Mouse (Mus musculus): ENCODE measurements around the gene Gm45716. TPM values are rescaled to one million over a fixed set of nuclear protein-coding genes. Genes with fewer than 3 reads are reported as not detected.
A peak's percentile ranks its signal among the peaks of the same experiment; 100 is the strongest.

Gm45716 gene
- polyA plus RNA-seq, 1 experiment from 2014 or later: 56.4 TPM

DNA sequence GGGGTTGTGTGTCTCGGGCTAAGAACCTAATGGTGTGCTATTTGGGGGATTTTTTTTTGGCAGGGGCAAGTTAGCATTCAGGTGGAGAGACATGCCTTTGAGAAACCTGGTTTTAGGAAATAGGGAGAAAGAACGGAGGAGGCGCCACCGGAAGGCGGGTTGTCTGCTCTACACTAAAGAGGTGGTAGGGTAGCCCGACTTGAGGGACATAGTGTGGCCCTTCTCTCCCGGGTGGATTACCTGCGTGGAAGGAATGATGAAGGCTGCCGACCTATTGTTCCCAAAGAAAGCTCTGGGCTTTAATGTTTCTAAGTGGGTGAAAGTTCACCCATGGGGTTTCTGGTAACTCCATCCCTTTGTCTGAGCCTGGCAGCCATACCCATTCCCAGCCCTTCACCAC is 62.7 kb downstream of the Gm45716 start:
- H3K9me3 ChIP-seq (ENCODE audit: control insufficient read depth, low read length): no peaks in the 10 kb centered on the region
- peak overlapping the region; percentile 88 to 93 for H3K27ac ChIP-seq (replicated peaks in 1 of 2; ENCODE audit: control insufficient read depth in 1 of 2, insufficient read depth in 1 of 2, low read depth in 2 of 2, low read length in 2 of 2)
- H3K27me3 ChIP-seq (ENCODE audit: control insufficient read depth, insufficient read depth, low read length): no peaks in the 10 kb centered on the region
- H3K4me2 ChIP-seq (ENCODE audit: low read length): peak overlapping the region; percentile 78
- peak overlapping the region; percentile 92 to 96 for H3K4me3 ChIP-seq (ENCODE audit: control insufficient read depth in 1 of 2, insufficient read depth in 1 of 2, low read depth in 1 of 2, low read length in 2 of 2)
- no peaks in the 10 kb centered on the region for H3K36me3 ChIP-seq (ENCODE audit: control insufficient read depth, insufficient read depth, low read length)
- WGBS: under 1% methylated on average over 9 of the region's 9 CpGs
- H3K9ac ChIP-seq (ENCODE audit: low read length): peak overlapping the region; percentile 98
- peaks cover 10 to 39% of the 10 kb centered on the region in 2 experiments for H3K4me1 ChIP-seq (ENCODE audit: control insufficient read depth in 2 of 2, insufficient read depth in 2 of 2, low read length in 2 of 2)
- no peak for ATAC-seq (ENCODE audit: insufficient number of reproducible peaks, insufficient read depth, low FRiP score, low read depth)

DNA sequence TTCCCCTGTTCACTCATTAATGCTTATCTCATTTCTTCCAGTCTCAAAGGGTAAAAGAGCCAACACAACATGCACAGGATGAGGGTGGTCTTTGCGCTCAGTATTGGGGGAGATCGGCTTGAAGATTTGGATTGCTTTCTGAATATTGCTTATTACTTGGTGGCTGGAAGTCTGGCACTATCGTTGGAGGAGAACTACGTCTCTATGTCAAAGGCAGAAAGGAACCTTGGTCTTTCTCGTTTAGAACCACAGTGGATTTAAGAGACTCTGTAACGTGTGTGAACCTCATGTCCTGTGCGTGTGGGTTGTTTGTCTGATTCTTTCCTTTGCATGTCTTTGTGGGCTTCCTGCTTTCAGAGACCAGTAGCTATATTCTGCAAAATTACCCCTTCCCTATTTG is 63.2 kb downstream of the Gm45716 start:
- peak overlapping the region; percentile 78 for H3K4me2 ChIP-seq (ENCODE audit: low read length)
- no peak for ATAC-seq (ENCODE audit: insufficient number of reproducible peaks, insufficient read depth, low FRiP score, low read depth)
- H3K9ac ChIP-seq (ENCODE audit: low read length): peak overlapping the region; percentile 98
- H3K27me3 ChIP-seq (ENCODE audit: control insufficient read depth, insufficient read depth, low read length): no peaks in the 10 kb centered on the region
- peak overlapping the region; percentile 92 to 96; a peak in 3 of 4 replicates for H3K4me3 ChIP-seq (ENCODE audit: control insufficient read depth in 1 of 2, insufficient read depth in 1 of 2, low read depth in 1 of 2, low read length in 2 of 2)
- H3K36me3 ChIP-seq (ENCODE audit: control insufficient read depth, insufficient read depth, low read length): no peaks in the 10 kb centered on the region
- 22% methylated on average over 7 of the region's 7 CpGs for WGBS
- H3K9me3 ChIP-seq (ENCODE audit: control insufficient read depth, low read length): no peaks in the 10 kb centered on the region
- H3K4me1 ChIP-seq (ENCODE audit: control insufficient read depth in 2 of 2, insufficient read depth in 2 of 2, low read length in 2 of 2): peaks cover 11 to 40% of the 10 kb centered on the region in 2 experiments
- peak overlapping the region; percentile 88 to 93 for H3K27ac ChIP-seq (replicated peaks in 1 of 2; ENCODE audit: control insufficient read depth in 1 of 2, insufficient read depth in 1 of 2, low read depth in 2 of 2, low read length in 2 of 2)

DNA sequence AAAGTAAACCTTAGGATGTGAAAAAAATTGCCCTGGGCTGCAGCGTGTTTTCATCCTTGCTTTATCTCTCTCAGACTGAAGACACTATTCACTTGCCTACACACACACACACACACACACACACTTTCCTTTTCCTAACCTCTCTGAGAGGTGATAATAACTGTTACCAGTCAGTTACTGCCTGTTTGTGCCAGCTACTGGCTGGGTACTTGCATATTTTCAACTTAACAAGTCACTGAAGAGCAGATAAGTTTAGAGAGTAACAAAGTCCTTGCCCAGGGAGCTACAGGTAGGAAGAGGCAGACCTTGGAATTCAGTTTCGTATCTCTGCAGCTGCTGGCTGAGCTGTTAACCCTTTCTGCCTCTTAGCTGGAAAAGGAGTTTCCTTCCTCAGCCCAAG is 64.4 kb downstream of the Gm45716 start:
- peak overlapping the region; percentile 98 for H3K9ac ChIP-seq (ENCODE audit: low read length)
- peak overlapping the region; percentile 15 to 92 for H3K4me3 ChIP-seq (ENCODE audit: control insufficient read depth in 1 of 2, insufficient read depth in 1 of 2, low read depth in 1 of 2, low read length in 2 of 2)

DNA sequence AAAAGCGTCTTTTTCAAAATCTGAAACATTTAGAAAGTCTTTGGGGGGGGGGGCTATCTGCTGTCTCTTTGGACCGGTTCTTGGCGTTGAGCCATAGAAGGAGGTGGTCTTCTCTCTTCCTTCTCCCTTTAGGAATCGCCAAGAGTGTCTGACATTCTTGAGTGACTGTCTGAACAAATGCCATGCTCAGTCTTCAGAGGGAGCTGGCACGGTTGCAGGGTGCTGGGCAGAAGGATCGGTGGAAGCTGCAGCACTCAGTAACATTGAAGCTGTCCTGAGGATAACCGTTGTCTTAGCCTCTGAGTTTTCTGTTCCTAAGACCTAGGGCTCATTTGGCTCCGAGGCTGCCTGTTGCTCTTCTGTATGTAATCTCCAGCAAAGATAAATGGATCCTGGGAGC is 64.9 kb downstream of the Gm45716 start:
- Histone ChIP-seq H3K36me3 (ENCODE audit: control insufficient read depth, insufficient read depth, low read length) (no peaks in the 10 kb centered on the region), H3K4me2 (ENCODE audit: low read length) (peak overlapping the region; percentile 78), H3K4me1 (ENCODE audit: control insufficient read depth in 2 of 2, insufficient read depth in 2 of 2, low read length in 2 of 2) (peaks cover 22 to 56% of the 10 kb centered on the region in 2 experiments), H3K9ac (ENCODE audit: low read length) (peak overlapping the region; percentile 98), H3K4me3 (ENCODE audit: control insufficient read depth in 1 of 2, insufficient read depth in 1 of 2, low read depth in 1 of 2, low read length in 2 of 2) (peak overlapping the region; percentile 13 to 92), H3K9me3 (ENCODE audit: control insufficient read depth, low read length) (no peaks in the 10 kb centered on the region), H3K27ac (replicated peaks in 1 of 2; ENCODE audit: control insufficient read depth in 1 of 2, insufficient read depth in 1 of 2, low read depth in 2 of 2, low read length in 2 of 2) (peak overlapping the region; percentile 68 to 81), H3K27me3 (ENCODE audit: control insufficient read depth, insufficient read depth, low read length) (no peaks in the 10 kb centered on the region)
- WGBS: 25% methylated on average over 8 of the region's 8 CpGs
- ATAC-seq (ENCODE audit: insufficient number of reproducible peaks, insufficient read depth, low FRiP score, low read depth): no peak

More for the DNA sequence above, 64.4 kb downstream of the Gm45716 start:
- ATAC-seq (ENCODE audit: insufficient number of reproducible peaks, insufficient read depth, low FRiP score, low read depth): no peak
- WGBS: 2% methylated on average over 2 of the region's 2 CpGs
- peaks cover 20 to 52% of the 10 kb centered on the region in 2 experiments for H3K4me1 ChIP-seq (ENCODE audit: control insufficient read depth in 2 of 2, insufficient read depth in 2 of 2, low read length in 2 of 2)
- H3K9me3 ChIP-seq (ENCODE audit: control insufficient read depth, low read length): no peaks in the 10 kb centered on the region
- no peaks in the 10 kb centered on the region for H3K36me3 ChIP-seq (ENCODE audit: control insufficient read depth, insufficient read depth, low read length)
- H3K27me3 ChIP-seq (ENCODE audit: control insufficient read depth, insufficient read depth, low read length): no peaks in the 10 kb centered on the region
- peak overlapping the region; percentile 68 to 81 for H3K27ac ChIP-seq (replicated peaks in 1 of 2; ENCODE audit: control insufficient read depth in 1 of 2, insufficient read depth in 1 of 2, low read depth in 2 of 2, low read length in 2 of 2)
- peak overlapping the region; percentile 78 for H3K4me2 ChIP-seq (ENCODE audit: low read length)

DNA sequence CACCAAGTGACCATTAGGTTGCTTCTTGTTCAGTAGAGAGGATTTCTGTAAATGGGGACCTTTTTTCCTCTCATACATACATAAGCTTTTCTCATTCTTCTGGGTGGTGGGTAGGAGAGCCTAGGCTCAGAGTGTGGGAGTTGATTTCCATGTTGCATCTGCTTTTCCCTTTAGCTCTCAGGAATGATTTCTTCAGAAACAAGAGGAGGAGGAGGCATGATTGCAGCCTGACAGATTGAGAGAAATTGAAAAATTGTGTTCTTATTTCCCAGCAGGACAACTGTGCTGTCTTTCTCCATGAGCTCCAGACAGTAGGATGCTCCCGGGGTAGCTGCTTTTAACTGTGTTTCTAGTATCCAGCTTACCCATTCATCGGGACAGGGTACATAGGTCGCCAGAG is 67.1 kb downstream of the Gm45716 start:
- H3K27ac ChIP-seq (replicated peaks in 1 of 2; ENCODE audit: control insufficient read depth in 1 of 2, insufficient read depth in 1 of 2, low read depth in 2 of 2, low read length in 2 of 2): peak overlapping the region; percentile 72 to 97
- ATAC-seq (ENCODE audit: insufficient number of reproducible peaks, insufficient read depth, low FRiP score, low read depth): no peak
- peaks cover 25 to 73% of the 10 kb centered on the region in 2 experiments for H3K4me1 ChIP-seq (ENCODE audit: control insufficient read depth in 2 of 2, insufficient read depth in 2 of 2, low read length in 2 of 2)
- H3K9me3 ChIP-seq (ENCODE audit: control insufficient read depth, low read length): no peaks in the 10 kb centered on the region
- H3K4me3 ChIP-seq (ENCODE audit: control insufficient read depth in 1 of 2, insufficient read depth in 1 of 2, low read depth in 1 of 2, low read length in 2 of 2): no peak overlapping the region
- H3K4me2 ChIP-seq (ENCODE audit: low read length): no peak overlapping the region
- H3K9ac ChIP-seq (ENCODE audit: low read length): peak overlapping the region; percentile 35
- H3K36me3 ChIP-seq (ENCODE audit: control insufficient read depth, insufficient read depth, low read length): peaks cover 18% of the 10 kb centered on the region
- no peaks in the 10 kb centered on the region for H3K27me3 ChIP-seq (ENCODE audit: control insufficient read depth, insufficient read depth, low read length)
- WGBS: 81% methylated on average over 3 of the region's 3 CpGs

DNA sequence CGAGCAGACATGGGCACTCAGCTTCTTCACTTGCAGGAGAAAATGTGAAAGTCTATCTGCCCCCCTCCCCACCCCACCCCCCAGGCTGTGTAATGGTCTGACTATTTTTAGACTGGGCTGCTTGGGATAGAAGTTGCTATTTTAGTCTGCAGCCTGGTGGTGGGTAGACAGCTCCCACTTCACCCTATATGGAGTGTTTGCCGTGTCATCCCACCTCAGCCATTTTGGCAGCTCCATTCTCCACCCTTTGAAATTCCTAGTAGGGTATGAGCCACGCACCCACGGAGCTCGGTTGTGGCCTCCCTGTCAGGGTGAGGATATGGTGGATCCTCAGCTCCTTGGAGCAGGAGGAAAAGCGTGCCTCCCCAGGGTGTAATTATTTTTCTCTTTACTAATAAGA is 68.2 kb downstream of the Gm45716 start:
- Histone ChIP-seq H3K4me3 (ENCODE audit: control insufficient read depth in 1 of 2, insufficient read depth in 1 of 2, low read depth in 1 of 2, low read length in 2 of 2) (no peak overlapping the region), H3K27me3 (ENCODE audit: control insufficient read depth, insufficient read depth, low read length) (no peaks in the 10 kb centered on the region), H3K36me3 (ENCODE audit: control insufficient read depth, insufficient read depth, low read length) (peaks cover 29% of the 10 kb centered on the region), H3K27ac (replicated peaks in 1 of 2; ENCODE audit: control insufficient read depth in 1 of 2, insufficient read depth in 1 of 2, low read depth in 2 of 2, low read length in 2 of 2) (peak overlapping the region; percentile 97 to 99), H3K9me3 (ENCODE audit: control insufficient read depth, low read length) (no peaks in the 10 kb centered on the region), H3K9ac (ENCODE audit: low read length) (peak overlapping the region; percentile 57), H3K4me2 (ENCODE audit: low read length) (peak overlapping the region; percentile 55), H3K4me1 (ENCODE audit: control insufficient read depth in 2 of 2, insufficient read depth in 2 of 2, low read length in 2 of 2) (peaks cover 25 to 73% of the 10 kb centered on the region in 2 experiments)
- peak; percentile 94 for ATAC-seq (ENCODE audit: insufficient number of reproducible peaks, insufficient read depth, low FRiP score, low read depth)
- 22% methylated on average over 6 of the region's 6 CpGs for WGBS

DNA sequence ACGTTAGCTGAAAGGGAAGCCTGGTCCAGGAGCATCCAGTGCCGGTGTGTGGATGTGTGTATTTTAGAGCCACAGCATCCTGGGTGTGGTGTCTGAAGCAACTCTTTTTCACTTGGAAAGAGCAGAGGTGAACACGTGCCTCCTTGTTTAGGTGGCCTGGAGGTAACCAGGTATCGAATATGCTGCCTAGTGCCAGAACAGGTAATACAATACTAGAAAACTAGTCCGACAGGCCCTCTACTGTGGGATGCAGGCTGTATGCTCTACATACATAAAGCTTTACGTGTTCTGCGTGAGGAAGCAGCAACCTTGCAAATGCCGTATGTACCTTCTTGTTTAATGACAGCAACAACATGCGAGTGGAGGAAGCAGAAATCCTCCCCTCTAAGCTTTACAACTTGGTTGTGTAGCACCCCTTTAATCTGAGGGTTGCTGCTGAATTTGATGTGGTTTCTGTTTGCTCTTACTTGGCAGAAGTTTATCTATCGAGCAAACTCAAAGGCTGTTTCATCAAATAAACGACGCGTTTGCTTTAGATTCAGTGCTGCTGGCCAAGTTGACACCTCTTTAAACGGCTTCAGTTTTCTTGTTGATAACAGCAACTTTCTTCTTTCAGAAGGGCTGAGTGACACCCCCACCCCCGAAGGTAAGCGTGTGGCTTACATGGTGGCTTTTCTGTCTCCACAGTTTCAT is 69.5 kb downstream of the Gm45716 start:
- Histone ChIP-seq H3K9me3 (ENCODE audit: control insufficient read depth, low read length) (no peaks in the 10 kb centered on the region), H3K4me3 (ENCODE audit: control insufficient read depth in 1 of 2, insufficient read depth in 1 of 2, low read depth in 1 of 2, low read length in 2 of 2) (no peak overlapping the region), H3K27ac (replicated peaks in 1 of 2; ENCODE audit: control insufficient read depth in 1 of 2, insufficient read depth in 1 of 2, low read depth in 2 of 2, low read length in 2 of 2) (peak overlapping the region; percentile 97 to 99), H3K36me3 (ENCODE audit: control insufficient read depth, insufficient read depth, low read length) (peaks cover 42% of the 10 kb centered on the region), H3K4me1 (ENCODE audit: control insufficient read depth in 2 of 2, insufficient read depth in 2 of 2, low read length in 2 of 2) (peaks cover 25 to 68% of the 10 kb centered on the region in 2 experiments), H3K4me2 (ENCODE audit: low read length) (no peak overlapping the region), H3K9ac (ENCODE audit: low read length) (no peak overlapping the region; the same call in 1 of the 2 replicates), H3K27me3 (ENCODE audit: control insufficient read depth, insufficient read depth, low read length) (no peaks in the 10 kb centered on the region)
- no peak for ATAC-seq (ENCODE audit: insufficient number of reproducible peaks, insufficient read depth, low FRiP score, low read depth)
- 68% methylated on average over 16 of the region's 16 CpGs for WGBS
